Mouse (Mus musculus) ZHBTc4 (cell line): ENCODE data around the gene Fggy.

Experiments used
- DNase-seq: peaks from one replicate; pipeline ENCODE4 v3.0.0-alpha.2; 2011; ENCODE audit warnings: low read depth, low spot score

Fggy gene

GRCm38 (mm10) chr4:95588722-95589283 is 31.5 kb downstream of the Fggy start:
- DNase-seq = no peak

- DNase-seq = no peak
Measured at GRCm38 (mm10) chr4:95590878-95591277, 33.6 kb downstream of the Fggy start.

GRCm38 (mm10) chr4:95597208-95597607 is 39.9 kb downstream of the Fggy start:
- no peak for DNase-seq

GRCm38 (mm10) chr4:95601776-95602175 is 44.5 kb downstream of the Fggy start:
- no peak for DNase-seq

GRCm38 (mm10) chr4:95603254-95603653 is 45.9 kb downstream of the Fggy start:
- DNase-seq = no peak

- no peak for DNase-seq
Measured at GRCm38 (mm10) chr4:95610663-95611062, 53.4 kb downstream of the Fggy start.

- no peak for DNase-seq
Measured at GRCm38 (mm10) chr4:95611390-95611789, 54.1 kb downstream of the Fggy start.

- DNase-seq = no peak
Measured at GRCm38 (mm10) chr4:95621046-95621445, 63.7 kb downstream of the Fggy start.

GRCm38 (mm10) chr4:95624696-95625095 is 67.4 kb downstream of the Fggy start:
- no peak for DNase-seq

- DNase-seq = no peak
Measured at GRCm38 (mm10) chr4:95625651-95626050, 68.3 kb downstream of the Fggy start.

GRCm38 (mm10) chr4:95626186-95626585 is 68.9 kb downstream of the Fggy start:
- no peak for DNase-seq

GRCm38 (mm10) chr4:95634903-95635302 is 77.6 kb downstream of the Fggy start:
- no peak for DNase-seq

- no peak for DNase-seq
Measured at GRCm38 (mm10) chr4:95636937-95637749, 79.8 kb downstream of the Fggy start.

GRCm38 (mm10) chr4:95638063-95638462 is 80.8 kb downstream of the Fggy start:
- no peak for DNase-seq

GRCm38 (mm10) chr4:95640831-95641230 is 83.5 kb downstream of the Fggy start:
- DNase-seq = no peak

GRCm38 (mm10) chr4:95644048-95644447 is 86.7 kb downstream of the Fggy start:
- peak; percentile 5 for DNase-seq

- DNase-seq = no peak
Measured at GRCm38 (mm10) chr4:95648801-95649551, 91.7 kb downstream of the Fggy start.

GRCm38 (mm10) chr4:95649552-95649905 is 92.2 kb downstream of the Fggy start:
- DNase-seq = no peak

GRCm38 (mm10) chr4:95649980-95650379 is 92.7 kb downstream of the Fggy start:
- DNase-seq = peak; percentile 39

GRCm38 (mm10) chr4:95652044-95652443 is 94.7 kb downstream of the Fggy start:
- no peak for DNase-seq

GRCm38 (mm10) chr4:95653296-95653912 is 96.1 kb downstream of the Fggy start:
- no peak for DNase-seq

- no peak for DNase-seq
Measured at GRCm38 (mm10) chr4:95653913-95654301, 96.6 kb downstream of the Fggy start.
